Mouse (Mus musculus) neural tube, embryonic 14.5 days (tissue): Measurements from ENCODE around the gene Tomm40. TPM values are rescaled to one million over a fixed set of nuclear protein-coding genes. Genes with fewer than 3 reads are reported as not detected.

Source experiments
- ATAC-seq: fragments of 200-750 bp; cut with Nextera tagmentation; 2 replicates; pipeline ENCODE4 v1.8.0; 2017; ENCODE audit warnings: low read depth, mild to moderate bottlenecking, moderate TSS enrichment, moderate library complexity
- H3K27ac ChIP-seq: fragments of 300-500 bp; sonication (generic); 2 replicates; pipeline ENCODE4 v1.5.1; 2014; ENCODE audit warnings: low read depth, mild to moderate bottlenecking, control low read depth, low read length, moderate library complexity, mixed read lengths
- H3K27me3 ChIP-seq: fragments of 300-500 bp; sonication (generic); 2 replicates; pipeline ENCODE4 v1.6.1; 2014; ENCODE audit warnings: low read length; ENCODE audit not compliant: control insufficient read depth, insufficient read depth
- H3K36me3 ChIP-seq: fragments of 300-500 bp; sonication (generic); 2 replicates; pipeline ENCODE4 v1.6.1; 2014; ENCODE audit warnings: low read length, mixed read lengths; ENCODE audit not compliant: control insufficient read depth, insufficient read depth
- H3K4me1 ChIP-seq: fragments of 300-500 bp; sonication (generic); 2 replicates; pipeline ENCODE4 v1.6.1; 2014; ENCODE audit warnings: low read length; ENCODE audit not compliant: control insufficient read depth, insufficient read depth
- H3K4me2 ChIP-seq: fragments of 300-500 bp; sonication (generic); 2 replicates; pipeline ENCODE4 v1.6.1; 2014; ENCODE audit warnings: mild to moderate bottlenecking, low read depth, low read length, control low read depth
- H3K4me3 ChIP-seq: fragments of 300-500 bp; sonication (generic); 2 replicates; pipeline ENCODE4 v1.5.1; 2014; ENCODE audit warnings: low read depth, low read length, control low read depth, mixed read lengths
- H3K9ac ChIP-seq: fragments of 300-500 bp; sonication (generic); replicated peaks from 2 replicates; pipeline ENCODE4 v1.6.1; 2014; ENCODE audit warnings: low read depth, mild to moderate bottlenecking, control low read depth, low read length, mixed read lengths
- H3K9me3 ChIP-seq: fragments of 300-500 bp; sonication (generic); 2 replicates; pipeline ENCODE4 v1.6.1; 2016; ENCODE audit warnings: low read length; ENCODE audit not compliant: control insufficient read depth
- WGBS: fragments of 180-500 bp; shearing (Covaris S2); extraction: QIAGEN DNeasy Blood & Tissue Kit; methylation state at CpG from one replicate; pipeline ENCODE4 v1.1.7; 2014; 5-methylcytosine and 5-hydroxymethylcytosine counted together
- polyA plus RNA-seq: library from polyadenylated mRNA; unstranded; fragments of >200 nt; fragmentation: Nextera tagmentation; extraction: Ambion mirVana; gene quantifications from 2 replicates; pipeline ENCODE4 v1.2.1, GENCODE M21; 2014

Gene Tomm40
- polyA plus RNA-seq, 1 experiment from 2014 or later = 121 TPM

- H3K4me1 ChIP-seq = no peaks in the 10 kb centered on the region; the same call in 1 of the 2 replicates
- no peak for ATAC-seq
- H3K36me3 ChIP-seq = peaks cover 20% of the 10 kb centered on the region
- H3K27ac ChIP-seq = no peak overlapping the region
- H3K27me3 ChIP-seq = no peaks in the 10 kb centered on the region
- no peak overlapping the region for H3K4me3 ChIP-seq
- WGBS = 87% methylated on average over 16 of the region's 16 CpGs
- H3K4me2 ChIP-seq = no peak overlapping the region
- no peak overlapping the region for H3K9ac ChIP-seq
- H3K9me3 ChIP-seq = no peaks in the 10 kb centered on the region
Measured at GRCm38 (mm10) chr7:19736389-19737057, 21.3 kb upstream of the Tomm40 start.

GRCm38 (mm10) chr7:19734178-19734666 lies 19.0 kb upstream of the Tomm40 start:
- Histone ChIP-seq H3K27ac (no peak overlapping the region), H3K9ac (no peak overlapping the region), H3K4me1 (no peaks in the 10 kb centered on the region), H3K27me3 (no peaks in the 10 kb centered on the region), H3K9me3 (no peaks in the 10 kb centered on the region), H3K4me3 (no peak overlapping the region), H3K36me3 (peaks cover 33% of the 10 kb centered on the region), H3K4me2 (no peak overlapping the region)
- 83% methylated on average over 10 of the region's 10 CpGs for WGBS
- ATAC-seq = no peak

GRCm38 (mm10) chr7:19726541-19726940 lies 11.3 kb upstream of the Tomm40 start:
- WGBS = 93% methylated on average over 4 of the region's 4 CpGs
- no peaks in the 10 kb centered on the region for H3K4me1 ChIP-seq
- ATAC-seq = no peak
- H3K9ac ChIP-seq = no peak overlapping the region
- H3K9me3 ChIP-seq = no peaks in the 10 kb centered on the region
- no peak overlapping the region for H3K4me2 ChIP-seq
- H3K27me3 ChIP-seq = no peaks in the 10 kb centered on the region
- H3K27ac ChIP-seq = no peak overlapping the region
- H3K4me3 ChIP-seq = no peak overlapping the region
- peaks cover 51% of the 10 kb centered on the region for H3K36me3 ChIP-seq

- H3K4me3 ChIP-seq = no peak overlapping the region
- H3K4me1 ChIP-seq = no peaks in the 10 kb centered on the region
- H3K27ac ChIP-seq = no peak overlapping the region
- H3K36me3 ChIP-seq = peaks cover 37% of the 10 kb centered on the region
- no peak overlapping the region for H3K9ac ChIP-seq
- ATAC-seq = no peak
- no peak overlapping the region for H3K4me2 ChIP-seq
- peaks cover 3% of the 10 kb centered on the region; the same call in 1 of the 2 replicates for H3K9me3 ChIP-seq
- no peaks in the 10 kb centered on the region for H3K27me3 ChIP-seq
- WGBS = 94% methylated on average over 12 of the region's 12 CpGs
Measured at GRCm38 (mm10) chr7:19724167-19724566, 8.9 kb upstream of the Tomm40 start.

GRCm38 (mm10) chr7:19722754-19723195 lies 7.5 kb upstream of the Tomm40 start:
- Histone ChIP-seq H3K4me3 (no peak overlapping the region), H3K27ac (no peak overlapping the region), H3K9ac (no peak overlapping the region), H3K4me1 (no peaks in the 10 kb centered on the region), H3K9me3 (peaks cover 3% of the 10 kb centered on the region; the same call in 1 of the 2 replicates), H3K36me3 (peaks cover 28% of the 10 kb centered on the region), H3K27me3 (no peaks in the 10 kb centered on the region), H3K4me2 (no peak overlapping the region)
- ATAC-seq = no peak
- 96% methylated on average over 6 of the region's 6 CpGs for whole genome bisulfite sequencing

GRCm38 (mm10) chr7:19719200-19719599 lies 4.0 kb upstream of the Tomm40 start:
- Histone ChIP-seq H3K9me3 (peaks cover 3% of the 10 kb centered on the region; the same call in 1 of the 2 replicates), H3K36me3 (peaks cover 8% of the 10 kb centered on the region; the same call in 1 of the 2 replicates), H3K4me3 (no peak overlapping the region), H3K9ac (no peak overlapping the region), H3K27me3 (no peaks in the 10 kb centered on the region), H3K27ac (no peak overlapping the region), H3K4me1 (peaks cover 7% of the 10 kb centered on the region; the same call in 1 of the 2 replicates), H3K4me2 (no peak overlapping the region)
- ATAC-seq = no peak
- 94% methylated on average over 4 of the region's 4 CpGs for WGBS

GRCm38 (mm10) chr7:19718297-19718952 lies 3.2 kb upstream of the Tomm40 start:
- no peak overlapping the region for H3K4me2 ChIP-seq
- 98% methylated on average over 5 of the region's 5 CpGs for WGBS
- no peaks in the 10 kb centered on the region for H3K27me3 ChIP-seq
- peaks cover 12% of the 10 kb centered on the region for H3K4me1 ChIP-seq
- peaks cover 4% of the 10 kb centered on the region; the same call in 1 of the 2 replicates for H3K36me3 ChIP-seq
- no peak overlapping the region for H3K9ac ChIP-seq
- H3K27ac ChIP-seq = no peak overlapping the region
- peaks cover 3% of the 10 kb centered on the region; the same call in 1 of the 2 replicates for H3K9me3 ChIP-seq
- ATAC-seq = no peak
- no peak overlapping the region for H3K4me3 ChIP-seq

GRCm38 (mm10) chr7:19717346-19717745 lies 2.1 kb upstream of the Tomm40 start:
- H3K4me1 ChIP-seq = peaks cover 12% of the 10 kb centered on the region
- peaks cover 3% of the 10 kb centered on the region; the same call in 1 of the 2 replicates for H3K9me3 ChIP-seq
- no peaks in the 10 kb centered on the region for H3K36me3 ChIP-seq
- H3K4me3 ChIP-seq = no peak overlapping the region
- 88% methylated on average over 4 of the region's 4 CpGs for WGBS
- no peaks in the 10 kb centered on the region for H3K27me3 ChIP-seq
- no peak overlapping the region for H3K4me2 ChIP-seq
- no peak overlapping the region for H3K9ac ChIP-seq
- no peak overlapping the region for H3K27ac ChIP-seq
- ATAC-seq = no peak

GRCm38 (mm10) chr7:19716822-19717221 lies 1.6 kb upstream of the Tomm40 start:
- WGBS = 97% methylated on average over 2 of the region's 2 CpGs
- Histone ChIP-seq H3K9ac (peak overlapping the region; percentile 51; the same call in 1 of the 2 replicates), H3K4me2 (peak overlapping the region; percentile 73), H3K4me1 (peaks cover 12% of the 10 kb centered on the region), H3K9me3 (peaks cover 3% of the 10 kb centered on the region; the same call in 1 of the 2 replicates), H3K4me3 (0 out of 2 replicates have a peak overlapping the region, but pooled peaks have one; percentile 29), H3K27ac (peak overlapping the region; percentile 92), H3K27me3 (no peaks in the 10 kb centered on the region), H3K36me3 (peaks cover 5% of the 10 kb centered on the region; the same call in 1 of the 2 replicates)
- ATAC-seq = no peak
